Mouse (Mus musculus): Measurements from ENCODE around the gene Prkcb. TPM values are rescaled to one million over a fixed set of nuclear protein-coding genes. Genes with fewer than 3 reads are reported as not detected.
"Not testable (repeated sequence)": the region's sequence is repeated elsewhere in the genome, so short reads cannot be mapped to it uniquely, and the experiment has no call there.

Prkcb gene
- polyA plus RNA-seq (2015; fragmentation: Nextera tagmentation; extraction: Ambion mirVana) = 8.7 and 10.1 TPM in 2 replicates

GRCm38 (mm10) chr7:122288605-122289242, at the start of gene Prkcb:
Gene Prkcb (plus strand): TSS chr7:122288751.
- peak; percentile 41 for ATAC-seq (ENCODE audit: insufficient number of reproducible peaks, low FRiP score, low TSS enrichment, low read depth)
- 7% methylated on average over 32 of the region's 42 CpGs for WGBS
- H3K9me3 ChIP-seq (replicated peaks) = no peaks in the 10 kb centered on the region
- peak within 1 kb of the TSS; percentile 98 for H3K4me2 ChIP-seq (replicated peaks)
- peak within 1 kb of the TSS; percentile 57 for H3K4me3 ChIP-seq (replicated peaks)
- H3K4me1 ChIP-seq = peaks cover 16% of the 10 kb centered on the region
- H3K36me3 ChIP-seq = no peaks in the 10 kb centered on the region
- H3K9ac ChIP-seq = peak within 1 kb of the TSS; percentile 15; the same call in 1 of the 2 replicates
- no peak within 1 kb of the TSS for H3K27ac ChIP-seq (replicated peaks)
- H3K27me3 ChIP-seq = peaks cover 53% of the 10 kb centered on the region

GRCm38 (mm10) chr7:122238939-122239338, 49.6 kb upstream of the Prkcb start:
- H3K4me2 ChIP-seq (replicated peaks) = no peak overlapping the region
- ATAC-seq (ENCODE audit: insufficient number of reproducible peaks, low FRiP score, low TSS enrichment, low read depth) = no peak
- no peaks in the 10 kb centered on the region for H3K4me1 ChIP-seq
- H3K9me3 ChIP-seq (replicated peaks) = no peaks in the 10 kb centered on the region
- H3K27me3 ChIP-seq = no peaks in the 10 kb centered on the region
- no peak overlapping the region for H3K9ac ChIP-seq
- H3K4me3 ChIP-seq (replicated peaks) = no peak overlapping the region
- WGBS = 91% methylated on average over 2 of the region's 2 CpGs
- H3K36me3 ChIP-seq = no peaks in the 10 kb centered on the region
- no peak overlapping the region for H3K27ac ChIP-seq (replicated peaks)

- ATAC-seq (ENCODE audit: insufficient number of reproducible peaks, low FRiP score, low TSS enrichment, low read depth) = no peak
- Histone ChIP-seq H3K4me2 (replicated peaks) (no peak overlapping the region), H3K36me3 (no peaks in the 10 kb centered on the region), H3K4me3 (replicated peaks) (no peak overlapping the region), H3K27ac (replicated peaks) (no peak overlapping the region), H3K9ac (no peak overlapping the region), H3K9me3 (replicated peaks) (no peaks in the 10 kb centered on the region), H3K27me3 (no peaks in the 10 kb centered on the region), H3K4me1 (no peaks in the 10 kb centered on the region)
- WGBS = 77% methylated on average over 6 of the region's 6 CpGs
Measured at GRCm38 (mm10) chr7:122240413-122241119, 48.0 kb upstream of the Prkcb start.

- no peaks in the 10 kb centered on the region for H3K4me1 ChIP-seq
- no peak for ATAC-seq (ENCODE audit: insufficient number of reproducible peaks, low FRiP score, low TSS enrichment, low read depth)
- no peak overlapping the region for H3K4me2 ChIP-seq (replicated peaks)
- H3K27ac ChIP-seq (replicated peaks) = no peak overlapping the region
- no peaks in the 10 kb centered on the region for H3K9me3 ChIP-seq (replicated peaks)
- 39% methylated on average over 1 of the region's 1 CpGs for WGBS
- H3K36me3 ChIP-seq = no peaks in the 10 kb centered on the region
- H3K4me3 ChIP-seq (replicated peaks) = no peak overlapping the region
- H3K27me3 ChIP-seq = no peaks in the 10 kb centered on the region
- no peak overlapping the region for H3K9ac ChIP-seq
Measured at GRCm38 (mm10) chr7:122242260-122242659, 46.3 kb upstream of the Prkcb start.

- H3K36me3 ChIP-seq; H3K4me3 ChIP-seq (replicated peaks); H3K9ac ChIP-seq; H3K4me2 ChIP-seq (replicated peaks); ATAC-seq (ENCODE audit: insufficient number of reproducible peaks, low FRiP score, low TSS enrichment, low read depth); H3K27ac ChIP-seq (replicated peaks); H3K9me3 ChIP-seq (replicated peaks); H3K4me1 ChIP-seq; H3K27me3 ChIP-seq: not testable (repeated sequence)
Measured at GRCm38 (mm10) chr7:122242744-122243143, 45.8 kb upstream of the Prkcb start.

- Histone ChIP-seq H3K27ac (replicated peaks) (no peak overlapping the region), H3K9me3 (replicated peaks) (no peaks in the 10 kb centered on the region), H3K4me1 (no peaks in the 10 kb centered on the region), H3K9ac (no peak overlapping the region), H3K36me3 (no peaks in the 10 kb centered on the region), H3K4me3 (replicated peaks) (no peak overlapping the region), H3K27me3 (no peaks in the 10 kb centered on the region), H3K4me2 (replicated peaks) (no peak overlapping the region)
- WGBS = 41% methylated on average over 7 of the region's 7 CpGs
- no peak for ATAC-seq (ENCODE audit: insufficient number of reproducible peaks, low FRiP score, low TSS enrichment, low read depth)
Measured at GRCm38 (mm10) chr7:122244166-122244565, 44.4 kb upstream of the Prkcb start.

- H3K9me3 ChIP-seq (replicated peaks) = no peaks in the 10 kb centered on the region
- no peaks in the 10 kb centered on the region for H3K4me1 ChIP-seq
- H3K4me3 ChIP-seq (replicated peaks) = no peak overlapping the region
- WGBS = 73% methylated on average over 8 of the region's 8 CpGs
- H3K27me3 ChIP-seq = no peaks in the 10 kb centered on the region
- no peak for ATAC-seq (ENCODE audit: insufficient number of reproducible peaks, low FRiP score, low TSS enrichment, low read depth)
- no peak overlapping the region for H3K4me2 ChIP-seq (replicated peaks)
- H3K36me3 ChIP-seq = no peaks in the 10 kb centered on the region
- no peak overlapping the region for H3K27ac ChIP-seq (replicated peaks)
- no peak overlapping the region for H3K9ac ChIP-seq
Measured at GRCm38 (mm10) chr7:122244584-122244983, 44.0 kb upstream of the Prkcb start.

GRCm38 (mm10) chr7:122245976-122246375, 42.6 kb upstream of the Prkcb start:
- Histone ChIP-seq H3K4me3 (replicated peaks) (no peak overlapping the region), H3K36me3 (no peaks in the 10 kb centered on the region), H3K9ac (no peak overlapping the region), H3K4me1 (no peaks in the 10 kb centered on the region), H3K27me3 (no peaks in the 10 kb centered on the region), H3K9me3 (replicated peaks) (no peaks in the 10 kb centered on the region), H3K4me2 (replicated peaks) (no peak overlapping the region), H3K27ac (replicated peaks) (no peak overlapping the region)
- 37% methylated on average over 5 of the region's 5 CpGs for WGBS
- no peak for ATAC-seq (ENCODE audit: insufficient number of reproducible peaks, low FRiP score, low TSS enrichment, low read depth)

- ATAC-seq (ENCODE audit: insufficient number of reproducible peaks, low FRiP score, low TSS enrichment, low read depth) = no peak
- 77% methylated on average over 10 of the region's 10 CpGs for WGBS
- H3K27me3 ChIP-seq = no peaks in the 10 kb centered on the region
Measured at GRCm38 (mm10) chr7:122247254-122247864, 41.2 kb upstream of the Prkcb start.

GRCm38 (mm10) chr7:122249321-122249821, 39.2 kb upstream of the Prkcb start:
- Histone ChIP-seq H3K4me3 (replicated peaks) (no peak overlapping the region), H3K4me1 (no peaks in the 10 kb centered on the region), H3K27me3 (no peaks in the 10 kb centered on the region), H3K27ac (replicated peaks) (no peak overlapping the region), H3K9me3 (replicated peaks) (no peaks in the 10 kb centered on the region), H3K36me3 (no peaks in the 10 kb centered on the region), H3K4me2 (replicated peaks) (no peak overlapping the region), H3K9ac (no peak overlapping the region)
- ATAC-seq (ENCODE audit: insufficient number of reproducible peaks, low FRiP score, low TSS enrichment, low read depth) = no peak
- WGBS = 89% methylated on average over 9 of the region's 9 CpGs

More at GRCm38 (mm10) chr7:122247254-122247864, 41.2 kb upstream of the Prkcb start:
- no peaks in the 10 kb centered on the region for H3K9me3 ChIP-seq (replicated peaks)
- H3K4me3 ChIP-seq (replicated peaks) = no peak overlapping the region
- no peaks in the 10 kb centered on the region for H3K4me1 ChIP-seq
- no peak overlapping the region for H3K27ac ChIP-seq (replicated peaks)
- no peak overlapping the region for H3K4me2 ChIP-seq (replicated peaks)
- H3K36me3 ChIP-seq = no peaks in the 10 kb centered on the region
- H3K9ac ChIP-seq = no peak overlapping the region

- peak; percentile 63; the same call in 1 of the 2 replicates for ATAC-seq (ENCODE audit: insufficient number of reproducible peaks, low FRiP score, low TSS enrichment, low read depth)
- 22% methylated on average over 21 of the region's 21 CpGs for WGBS
- H3K27me3 ChIP-seq = no peaks in the 10 kb centered on the region
- no peak overlapping the region for H3K9ac ChIP-seq
- no peak overlapping the region; the same call in 1 of the 2 replicates for H3K4me2 ChIP-seq (replicated peaks)
- H3K4me3 ChIP-seq (replicated peaks) = no peak overlapping the region
- no peaks in the 10 kb centered on the region for H3K9me3 ChIP-seq (replicated peaks)
- H3K27ac ChIP-seq (replicated peaks) = no peak overlapping the region
- no peaks in the 10 kb centered on the region for H3K36me3 ChIP-seq
- no peaks in the 10 kb centered on the region for H3K4me1 ChIP-seq
Measured at GRCm38 (mm10) chr7:122251197-122252011, 37.1 kb upstream of the Prkcb start.

All from embryonic facial prominence, embryonic 15.5 days (tissue).